Mouse (Mus musculus): ENCODE measurements around the gene Rbm39. TPM values are rescaled to one million over a fixed set of nuclear protein-coding genes. Genes with fewer than 3 reads are reported as not detected.
A peak's percentile ranks its signal among the peaks of the same experiment; 100 is the strongest.
"Not testable (repeated sequence)": the region's sequence is repeated elsewhere in the genome, so short reads cannot be mapped to it uniquely, and the experiment has no call there.

Rbm39 gene
- polyA plus RNA-seq, 2 experiments from 2014 or later, result 578 to 629 TPM

- ATAC-seq, result no peak
Observed at GRCm38 (mm10) chr2:156179796-156180093, 293 bp downstream of the Rbm39 start.

GRCm38 (mm10) chr2:156179046-156179795 is 817 bp downstream of the Rbm39 start:
- peak; percentile 56 for ATAC-seq

- ATAC-seq, result no peak
Observed at GRCm38 (mm10) chr2:156177651-156178050, 2.4 kb downstream of the Rbm39 start.

GRCm38 (mm10) chr2:156177079-156177478 is 3.0 kb downstream of the Rbm39 start:
- ATAC-seq, result no peak

GRCm38 (mm10) chr2:156166557-156166956 is 13.5 kb downstream of the Rbm39 start:
- no peak for ATAC-seq

GRCm38 (mm10) chr2:156165478-156165877 is 14.6 kb downstream of the Rbm39 start:
- ATAC-seq, result no peak

- ATAC-seq, result no peak
Observed at GRCm38 (mm10) chr2:156151538-156151937, 28.5 kb downstream of the Rbm39 start.

- ATAC-seq, result no peak
Observed at GRCm38 (mm10) chr2:156147316-156147915, 32.6 kb downstream of the Rbm39 start.

GRCm38 (mm10) chr2:156146272-156146989 is 33.6 kb downstream of the Rbm39 start:
- no peak for ATAC-seq

- no peak for ATAC-seq
Observed at GRCm38 (mm10) chr2:156145486-156146130, 34.4 kb downstream of the Rbm39 start.

- ATAC-seq, result peak; percentile 92
Observed at GRCm38 (mm10) chr2:156143953-156144724, 35.9 kb downstream of the Rbm39 start, which contains the start of the genes Romo1 and Nfs1. Gene Romo1 (plus strand): TSS chr2:156144039. Gene Nfs1 (minus strand): TSS chr2:156144186.

GRCm38 (mm10) chr2:156143367-156143766 is 36.7 kb downstream of the Rbm39 start:
- no peak for ATAC-seq

GRCm38 (mm10) chr2:156142820-156143219 is 37.2 kb downstream of the Rbm39 start:
- no peak for ATAC-seq

- no peak for ATAC-seq
Observed at GRCm38 (mm10) chr2:156135695-156136094, 44.3 kb downstream of the Rbm39 start.

- ATAC-seq, result no peak
Observed at GRCm38 (mm10) chr2:156134161-156134560, 45.9 kb downstream of the Rbm39 start.

GRCm38 (mm10) chr2:156126992-156127391 is 53.0 kb downstream of the Rbm39 start, which contains the start of gene Gm28036:
Gene Gm28036 (minus strand): TSS chr2:156127092.
- no peak for ATAC-seq

GRCm38 (mm10) chr2:156123731-156124130 is 56.3 kb downstream of the Rbm39 start:
- ATAC-seq, result no peak

GRCm38 (mm10) chr2:156119566-156119965 is 60.5 kb downstream of the Rbm39 start:
- ATAC-seq, result no peak

- ATAC-seq, result not testable (repeated sequence)
Observed at GRCm38 (mm10) chr2:156112080-156112423, 68.0 kb downstream of the Rbm39 start.

GRCm38 (mm10) chr2:156111358-156112079 is 68.5 kb downstream of the Rbm39 start, which contains the start of the genes Cpne1 and Rbm12:
Gene Cpne1 (minus strand): TSS chr2:156111965.
Gene Rbm12 (minus strand): TSS chr2:156111978.
- ATAC-seq, result peak; percentile 88

GRCm38 (mm10) chr2:156110627-156111357 is 69.2 kb downstream of the Rbm39 start:
- ATAC-seq, result no peak
